Mouse (Mus musculus) lung, embryonic 14.5 days (tissue): ENCODE measurements around the gene Bod1. TPM values are rescaled to one million over a fixed set of nuclear protein-coding genes. Genes with fewer than 3 reads are reported as not detected.

Source experiments
- ATAC-seq: fragments of 200-750 bp; cut with Nextera tagmentation; 2 replicates; pipeline ENCODE4 v1.8.0; 2017; ENCODE audit warnings: mild to moderate bottlenecking, moderate TSS enrichment, moderate library complexity; ENCODE audit not compliant: insufficient read depth
- DNase-seq: peaks from one replicate; pipeline ENCODE4 v3.0.0-alpha.2; 2015
- H3K27ac ChIP-seq: fragments of 300-500 bp; sonication (generic); 2 replicates; pipeline ENCODE4 v1.5.1; 2014; ENCODE audit warnings: low read depth, mild to moderate bottlenecking, moderate library complexity
- H3K27me3 ChIP-seq: fragments of 300-500 bp; sonication (generic); 2 replicates; pipeline ENCODE4 v1.6.1; 2014; ENCODE audit warnings: low read length, control low read depth; ENCODE audit not compliant: insufficient read depth
- H3K36me3 ChIP-seq: fragments of 300-500 bp; sonication (generic); 2 replicates; pipeline ENCODE4 v1.6.1; 2014; ENCODE audit warnings: control low read depth; ENCODE audit not compliant: insufficient read depth
- H3K4me1 ChIP-seq: fragments of 300-500 bp; sonication (generic); 2 replicates; pipeline ENCODE4 v1.6.1; 2014; ENCODE audit warnings: antibody characterized with exemption, control low read depth; ENCODE audit not compliant: insufficient read depth
- H3K4me2 ChIP-seq: fragments of 300-500 bp; sonication (generic); 2 replicates; pipeline ENCODE4 v1.6.1; 2014; ENCODE audit warnings: mild to moderate bottlenecking
- H3K4me3 ChIP-seq: fragments of 300-500 bp; sonication (generic); 2 replicates; pipeline ENCODE4 v1.5.1; 2014; ENCODE audit warnings: low read depth, low read length
- H3K9ac ChIP-seq: fragments of 300-500 bp; sonication (generic); 2 replicates; pipeline ENCODE4 v1.6.1; 2014
- H3K9me3 ChIP-seq: fragments of 300-500 bp; sonication (generic); 2 replicates; pipeline ENCODE4 v1.6.1; 2016; ENCODE audit warnings: low read depth, low read length, control low read depth
- CTCF ChIP-seq: IDR thresholded peaks from 2 replicates; pipeline ENCODE4 v1.5.1; 2016; ENCODE audit warnings: antibody characterized with exemption, low read depth
- WGBS: fragments of 180-500 bp; shearing (Covaris S2); extraction: QIAGEN DNeasy Blood & Tissue Kit; methylation state at CpG from one replicate; pipeline ENCODE4 v1.1.7; 2014; 5-methylcytosine and 5-hydroxymethylcytosine counted together
- polyA plus RNA-seq: library from polyadenylated mRNA; unstranded; fragments of >200 nt; fragmentation: Nextera tagmentation; extraction: Ambion mirVana; gene quantifications from 2 replicates; pipeline ENCODE4 v1.2.1, GENCODE M21; 2014

The Bod1 gene
- polyA plus RNA-seq = 98.3 and 113 TPM in 2 replicates

DNA sequence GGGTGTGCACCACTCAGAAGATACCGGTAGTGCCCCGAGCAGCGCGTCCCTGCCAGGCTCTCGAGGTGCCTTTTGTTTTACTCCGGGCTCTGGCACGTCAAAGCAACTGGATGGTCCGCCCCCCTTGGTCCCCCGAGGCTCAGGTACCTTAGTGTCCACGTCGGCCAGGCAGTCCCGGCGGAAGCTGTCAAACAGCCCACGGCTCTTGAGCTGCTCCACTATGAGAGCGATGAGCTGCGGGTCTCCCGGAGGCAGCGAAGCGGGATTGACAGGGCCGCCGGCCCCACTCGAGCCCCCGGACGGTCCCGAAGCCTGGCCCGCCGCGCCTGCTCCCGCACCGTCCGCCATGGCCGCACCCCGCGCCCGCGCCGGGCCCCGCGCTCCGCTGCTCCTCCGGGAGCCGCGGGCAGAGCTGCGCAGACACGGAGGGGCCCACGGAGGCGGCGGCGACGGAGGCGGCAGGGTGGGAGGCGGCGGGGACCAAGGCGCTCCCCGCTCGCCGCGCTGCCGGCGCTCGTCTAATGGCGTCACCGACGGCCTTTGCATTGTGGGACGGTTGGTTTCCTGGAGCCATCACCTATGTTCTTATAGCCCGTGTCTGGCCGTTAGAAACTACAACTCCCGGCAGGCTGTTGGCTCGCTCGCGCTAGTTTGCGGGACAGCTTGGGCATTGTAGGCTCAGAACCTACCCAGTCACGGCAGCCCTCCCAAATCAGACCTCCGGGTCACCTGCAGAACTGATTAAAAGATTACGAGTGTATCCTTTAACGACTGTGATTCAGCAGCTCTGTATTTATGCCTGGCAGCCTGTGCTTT is at the start of gene Bod1:
Gene Bod1 (minus strand): TSS at position 532 of the 816 bp plus-strand sequence.
- Histone ChIP-seq H3K36me3 (peaks cover 27% of the 10 kb centered on the region), H3K9me3 (no peaks in the 10 kb centered on the region), H3K4me2 (peak within 1 kb of the TSS; percentile 75), H3K27ac (no peak within 1 kb of the TSS), H3K27me3 (no peaks in the 10 kb centered on the region), H3K4me1 (no peaks in the 10 kb centered on the region), H3K9ac (peak within 1 kb of the TSS; percentile 93), H3K4me3 (peak within 1 kb of the TSS; percentile 94)
- DNase-seq (peak; percentile 98), ATAC-seq (peak; percentile 99)
- WGBS = under 1% methylated on average over 76 of the region's 76 CpGs
- no peak for TF ChIP-seq CTCF

GRCm38 (mm10) chr11:31719090-31719489 is 47.4 kb upstream of the Bod1 start:
- no peak overlapping the region for H3K27ac ChIP-seq

DNA sequence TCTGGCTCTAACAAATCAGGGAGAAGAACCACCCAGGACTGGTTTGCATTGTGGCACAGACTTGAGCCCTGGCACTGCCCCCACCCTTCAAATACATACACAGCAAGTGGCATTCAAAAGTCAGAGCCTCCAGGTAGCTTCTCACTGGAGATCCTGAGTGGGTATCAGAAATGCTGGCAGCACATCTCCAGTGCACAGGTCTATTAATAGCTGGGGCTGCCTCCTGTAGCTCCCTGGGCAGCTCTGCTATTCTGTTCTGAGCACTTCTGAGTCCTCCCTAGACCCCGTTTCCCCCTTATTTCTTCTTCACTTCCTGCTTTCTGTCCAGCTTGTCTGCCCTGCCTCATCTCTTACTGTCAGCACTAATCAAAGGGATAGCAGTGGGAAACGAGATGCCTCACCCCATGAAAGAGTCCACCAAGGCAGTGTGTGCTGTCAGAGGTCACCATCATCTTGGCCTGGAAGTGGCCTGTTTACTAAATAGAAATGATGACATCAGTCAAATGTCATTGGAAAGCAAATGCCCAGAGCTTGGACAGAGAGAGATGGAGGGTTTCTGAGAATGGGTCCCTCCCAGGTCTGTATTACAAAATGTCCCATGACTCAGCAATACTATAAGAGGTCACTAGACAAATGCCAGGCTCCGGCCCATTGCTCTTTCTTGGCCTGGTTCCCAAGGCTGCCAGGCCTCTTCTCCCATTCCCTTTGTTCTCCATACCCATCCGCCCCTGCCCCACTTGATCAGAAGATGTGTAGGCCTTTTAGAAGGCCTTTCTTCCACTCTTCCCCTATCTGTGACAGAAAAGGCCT is 46.4 kb upstream of the Bod1 start:
- Histone ChIP-seq H3K4me1 (peaks cover 10% of the 10 kb centered on the region), H3K9ac (no peak overlapping the region), H3K36me3 (no peaks in the 10 kb centered on the region), H3K4me2 (no peak overlapping the region), H3K9me3 (no peaks in the 10 kb centered on the region), H3K27me3 (no peaks in the 10 kb centered on the region), H3K27ac (no peak overlapping the region), H3K4me3 (no peak overlapping the region)
- DNase-seq (no peak), ATAC-seq (no peak)
- WGBS = 46% methylated on average over 4 of the region's 4 CpGs
- TF ChIP-seq CTCF = no peak

More at GRCm38 (mm10) chr11:31719090-31719489, 47.4 kb upstream of the Bod1 start:
- TF ChIP-seq CTCF = no peak
- no peak for DNase-seq
- ATAC-seq = no peak
- 81% methylated on average over 4 of the region's 4 CpGs for WGBS
- H3K4me2 ChIP-seq = no peak overlapping the region
- H3K4me3 ChIP-seq = no peak overlapping the region
- H3K27me3 ChIP-seq = no peaks in the 10 kb centered on the region
- peaks cover 1% of the 10 kb centered on the region for H3K4me1 ChIP-seq
- no peaks in the 10 kb centered on the region for H3K9me3 ChIP-seq
- H3K36me3 ChIP-seq = no peaks in the 10 kb centered on the region
- no peak overlapping the region for H3K9ac ChIP-seq

DNA sequence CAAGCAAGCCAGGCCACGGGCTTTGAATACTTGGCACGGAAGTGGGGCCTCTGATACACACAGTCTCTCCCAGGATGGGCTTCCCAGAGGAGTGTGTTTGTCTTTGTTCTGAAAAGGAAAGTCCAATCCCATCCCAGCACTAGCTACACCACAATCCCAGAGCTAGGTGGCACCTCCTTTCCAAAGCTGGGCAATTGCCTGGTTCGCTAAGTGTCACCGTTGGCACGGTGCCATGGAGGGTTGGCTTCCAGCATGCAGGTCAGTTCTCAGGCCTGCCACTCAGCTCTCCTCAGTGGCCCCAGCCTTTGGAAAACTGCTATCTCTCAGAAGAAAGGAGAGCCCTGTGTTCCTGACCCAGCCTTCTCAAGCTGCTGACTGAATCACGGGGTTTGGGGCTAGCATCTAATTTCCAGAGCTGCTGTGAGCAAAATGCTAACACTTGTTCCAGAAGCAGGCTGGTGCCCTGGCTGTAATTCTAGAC is 42.0 kb upstream of the Bod1 start:
- Histone ChIP-seq H3K9me3 (no peaks in the 10 kb centered on the region), H3K36me3 (no peaks in the 10 kb centered on the region), H3K4me2 (no peak overlapping the region), H3K4me3 (no peak overlapping the region), H3K27me3 (no peaks in the 10 kb centered on the region), H3K9ac (no peak overlapping the region), H3K4me1 (peaks cover 11% of the 10 kb centered on the region), H3K27ac (peak overlapping the region; percentile 43)
- peak; percentile 46 for TF ChIP-seq CTCF
- DNase-seq (peak; percentile 84), ATAC-seq (peak; percentile 82)
- 52% methylated on average over 6 of the region's 6 CpGs for WGBS

GRCm38 (mm10) chr11:31713116-31713515 is 41.4 kb upstream of the Bod1 start:
- TF ChIP-seq CTCF = no peak
- ATAC-seq = no peak
- no peaks in the 10 kb centered on the region for H3K9me3 ChIP-seq
- DNase-seq = peak; percentile 28
- H3K36me3 ChIP-seq = no peaks in the 10 kb centered on the region
- H3K4me2 ChIP-seq = no peak overlapping the region
- H3K4me1 ChIP-seq = peaks cover 11% of the 10 kb centered on the region
- H3K27me3 ChIP-seq = no peaks in the 10 kb centered on the region
- no peak overlapping the region for H3K9ac ChIP-seq
- no peak overlapping the region for H3K4me3 ChIP-seq
- H3K27ac ChIP-seq = no peak overlapping the region; the same call in 1 of the 2 replicates
- WGBS = 60% methylated on average over 8 of the region's 8 CpGs

GRCm38 (mm10) chr11:31707771-31708170 is 36.1 kb upstream of the Bod1 start:
- H3K4me1 ChIP-seq = no peaks in the 10 kb centered on the region
- no peak overlapping the region for H3K4me3 ChIP-seq
- no peak overlapping the region for H3K9ac ChIP-seq
- H3K9me3 ChIP-seq = no peaks in the 10 kb centered on the region; the same call in 1 of the 2 replicates
- no peak overlapping the region for H3K27ac ChIP-seq
- H3K36me3 ChIP-seq = no peaks in the 10 kb centered on the region
- no peak overlapping the region for H3K4me2 ChIP-seq
- no peak for TF ChIP-seq CTCF
- DNase-seq = no peak
- H3K27me3 ChIP-seq = no peaks in the 10 kb centered on the region
- no peak for ATAC-seq

DNA sequence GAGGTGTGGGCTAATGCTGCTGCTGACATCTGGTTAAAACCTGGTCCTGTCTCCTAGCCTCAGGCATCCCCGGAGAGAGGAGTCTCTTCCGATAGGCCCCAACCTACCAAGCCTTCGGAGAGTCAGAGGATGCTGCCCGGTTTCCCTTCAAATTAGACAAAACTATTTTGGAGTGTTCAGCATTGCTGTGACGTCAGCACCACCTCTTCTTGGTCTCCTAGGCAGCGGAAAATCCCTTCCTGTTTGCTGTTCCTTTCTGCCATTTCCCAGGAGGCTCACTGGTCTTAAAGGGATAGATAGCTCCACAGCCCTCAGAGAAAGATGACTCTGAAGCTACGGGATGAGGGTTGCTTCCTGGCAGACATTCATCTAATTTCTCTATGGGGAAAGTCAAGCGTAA is 31.5 kb upstream of the Bod1 start:
- Histone ChIP-seq H3K27ac (no peak overlapping the region), H3K4me1 (no peaks in the 10 kb centered on the region), H3K4me3 (no peak overlapping the region), H3K36me3 (no peaks in the 10 kb centered on the region), H3K4me2 (no peak overlapping the region), H3K9ac (no peak overlapping the region), H3K27me3 (no peaks in the 10 kb centered on the region), H3K9me3 (no peaks in the 10 kb centered on the region; the same call in 1 of the 2 replicates)
- ATAC-seq (no peak), DNase-seq (peak; percentile 38)
- WGBS = 58% methylated on average over 8 of the region's 8 CpGs
- no peak for TF ChIP-seq CTCF
